Mouse (Mus musculus) v-Abl transformed pro-B cells (cell line): ENCODE results near the gene Sae1.

Experiments
- in situ Hi-C, 2 experiments: fragments of 400-800 bp; cut with MboI; formaldehyde crosslinking; loops; one replicate each; pipeline ENCODE4 v1.15.1; 2025; ENCODE audit not compliant: unreplicated experiment in 2 of 2

The Sae1 gene

DNA sequence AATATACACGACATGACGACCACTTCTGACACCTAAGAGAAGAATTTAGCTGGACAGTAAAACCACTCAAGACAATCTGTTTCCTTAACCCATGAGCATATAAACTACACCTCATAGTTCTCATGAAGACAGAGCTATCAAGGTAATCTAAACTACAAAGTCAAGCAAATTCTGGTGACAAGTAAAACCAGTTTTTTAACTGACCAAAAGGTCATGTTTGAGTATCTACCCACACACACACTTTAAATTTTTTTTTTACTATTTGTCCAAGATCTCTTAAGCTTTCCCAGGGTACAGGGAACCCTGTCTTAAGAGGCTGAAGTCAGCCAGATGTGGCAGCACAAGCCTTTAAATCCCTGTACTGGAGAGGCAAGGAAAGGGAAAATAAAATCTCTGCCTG lies 18.8 kb downstream of the Sae1 start:
- in situ Hi-C loops = loop anchor here (5.0 kb wide), 2 partner anchors 37 to 42 kb away; no protein-coding TSS in a partner anchor

- in situ Hi-C loops = loop anchor here (5.0 kb wide), 2 partner anchors 34 to 39 kb away; no protein-coding TSS in a partner anchor
These were observed 20.9 kb downstream of the Sae1 start for GRCm38 (mm10) chr7:16366669-16367068.

- in situ Hi-C loops = loop anchor here (5.0 kb wide), 2 partner anchors 34 to 39 kb away; no protein-coding TSS in a partner anchor
These were observed 21.4 kb downstream of the Sae1 start for GRCm38 (mm10) chr7:16366133-16366646.

DNA sequence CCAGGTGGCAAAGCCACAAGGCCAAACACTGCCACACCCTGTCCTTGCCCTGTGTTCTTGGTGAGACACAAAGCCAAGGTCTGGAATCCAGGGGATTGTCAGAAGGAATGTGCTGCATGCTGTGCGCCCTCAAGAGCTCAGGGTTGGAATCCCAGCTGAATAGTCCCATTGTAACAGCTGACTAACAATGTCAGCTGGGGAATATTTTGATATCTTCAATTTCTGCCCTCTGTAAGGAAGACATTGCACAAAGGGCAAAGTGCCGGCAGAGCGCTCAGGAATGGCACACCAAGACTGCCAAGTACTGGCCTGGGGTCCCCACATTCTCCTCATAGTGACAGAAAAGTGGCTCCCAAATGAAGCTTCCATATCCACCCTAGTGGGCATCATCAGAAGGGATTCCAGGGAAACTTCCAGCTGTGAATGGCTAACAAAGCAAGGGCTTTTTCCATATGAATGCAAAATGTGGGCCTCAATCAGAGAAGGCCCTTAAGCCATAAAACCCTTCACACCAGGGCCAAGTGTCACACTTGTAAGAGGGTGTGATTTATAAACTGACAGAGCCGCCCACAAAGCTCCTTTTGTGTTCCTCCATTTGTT lies 22.6 kb downstream of the Sae1 start:
- in situ Hi-C loops = loop anchor here (5.0 kb wide), 2 partner anchors 33 to 38 kb away; no protein-coding TSS in a partner anchor

- in situ Hi-C loops = no loop called here
These were observed 23.3 kb downstream of the Sae1 start for GRCm38 (mm10) chr7:16364319-16364718.

DNA sequence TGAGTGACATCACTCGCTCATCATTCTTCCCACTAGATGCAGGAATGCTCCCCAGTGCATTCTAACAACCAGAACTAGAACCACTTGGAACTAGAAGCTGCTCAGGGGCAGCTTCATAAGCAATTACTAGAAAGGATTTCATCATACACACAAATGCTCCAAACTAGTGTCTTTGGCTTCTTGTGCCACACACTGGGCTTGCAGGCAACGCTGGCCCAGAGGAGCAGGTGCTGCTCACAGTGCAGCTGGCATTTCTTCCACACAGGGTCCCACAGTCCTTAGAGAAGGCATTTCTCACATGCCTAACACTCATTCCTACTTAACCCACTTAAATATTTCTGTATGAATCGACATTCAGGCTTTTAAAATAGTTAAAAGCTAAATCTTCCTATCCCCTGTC lies 30.0 kb downstream of the Sae1 start:
- in situ Hi-C loops = no loop called here

DNA sequence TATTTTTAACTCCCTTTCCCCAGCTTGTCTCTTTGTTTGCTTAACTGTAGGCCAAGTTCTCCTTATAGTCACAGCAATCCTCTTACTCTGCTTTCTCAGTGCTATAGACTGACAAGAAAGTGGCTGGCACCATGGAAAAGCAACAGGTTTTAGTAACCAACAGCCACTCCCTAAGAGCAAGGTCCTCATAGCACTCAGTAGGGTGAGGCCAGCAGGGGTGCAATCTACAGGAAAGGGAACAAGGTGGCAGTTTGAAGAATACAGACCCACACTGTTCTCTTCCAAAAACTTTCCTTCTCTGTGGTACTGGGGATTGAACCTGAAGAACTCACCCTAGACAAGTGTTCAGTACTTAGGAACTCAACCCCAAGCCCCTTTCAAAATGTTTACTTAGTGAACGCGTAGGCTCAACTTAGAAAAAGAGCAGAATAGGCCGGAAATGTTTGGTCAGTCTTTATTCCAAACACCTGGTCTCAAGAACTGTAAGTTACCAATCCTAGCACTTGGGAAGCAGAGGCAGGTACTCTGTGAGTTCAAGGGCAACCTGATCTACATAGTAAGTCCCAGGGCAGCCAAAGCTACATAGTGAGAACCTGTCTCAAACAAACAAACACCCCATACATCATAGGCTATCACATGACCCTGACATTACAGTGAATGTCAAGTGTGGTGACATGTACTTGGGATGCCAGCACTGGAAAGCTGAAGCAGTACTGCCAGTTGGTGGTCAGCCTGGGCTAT lies 31.6 kb downstream of the Sae1 start:
- in situ Hi-C loops = no loop called here

- in situ Hi-C loops = no loop called here
These were observed 37.6 kb downstream of the Sae1 start for GRCm38 (mm10) chr7:16349999-16350398.

GRCm38 (mm10) chr7:16345297-16345696 lies 42.3 kb downstream of the Sae1 start:
- in situ Hi-C loops = no loop called here

- in situ Hi-C loops = no loop called here
These were observed 43.0 kb downstream of the Sae1 start for GRCm38 (mm10) chr7:16344598-16344997.

- in situ Hi-C loops = no loop called here
These were observed 49.9 kb downstream of the Sae1 start for GRCm38 (mm10) chr7:16337733-16338132.

GRCm38 (mm10) chr7:16329146-16329545 lies 58.5 kb downstream of the Sae1 start:
- in situ Hi-C loops = loop anchor here (5.0 kb wide), 2 partner anchors 37 to 38 kb away; no protein-coding TSS in a partner anchor

GRCm38 (mm10) chr7:16326607-16326971 lies 61.0 kb downstream of the Sae1 start:
- in situ Hi-C loops = loop anchor here (5.0 kb wide), 2 partner anchors 34 to 41 kb away; no protein-coding TSS in a partner anchor

- in situ Hi-C loops = loop anchor here (5.0 kb wide), 2 partner anchors 34 to 41 kb away; no protein-coding TSS in a partner anchor
These were observed 61.5 kb downstream of the Sae1 start for GRCm38 (mm10) chr7:16325920-16326606.

DNA sequence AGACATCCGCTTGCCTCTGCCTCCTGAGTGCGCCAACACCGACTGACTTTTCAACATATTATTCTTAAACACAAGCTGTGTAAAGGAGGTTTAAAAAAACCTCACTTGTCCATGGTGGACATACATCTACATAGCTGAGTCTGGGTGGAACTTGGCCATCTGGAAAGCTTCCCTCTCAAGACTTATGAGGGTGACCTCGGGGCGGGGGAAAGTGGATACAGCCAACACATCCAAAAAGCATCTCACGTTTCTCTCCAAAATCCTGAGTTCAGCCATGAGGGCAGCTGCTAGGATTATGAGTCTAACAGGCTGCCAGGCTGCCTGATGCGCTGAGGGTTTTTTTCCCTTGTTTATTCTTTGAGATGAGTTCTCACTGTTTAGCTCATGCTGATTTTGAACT lies 62.9 kb downstream of the Sae1 start:
- in situ Hi-C loops = loop anchor here (5.0 kb wide), 2 partner anchors 32 to 43 kb away; no protein-coding TSS in a partner anchor

DNA sequence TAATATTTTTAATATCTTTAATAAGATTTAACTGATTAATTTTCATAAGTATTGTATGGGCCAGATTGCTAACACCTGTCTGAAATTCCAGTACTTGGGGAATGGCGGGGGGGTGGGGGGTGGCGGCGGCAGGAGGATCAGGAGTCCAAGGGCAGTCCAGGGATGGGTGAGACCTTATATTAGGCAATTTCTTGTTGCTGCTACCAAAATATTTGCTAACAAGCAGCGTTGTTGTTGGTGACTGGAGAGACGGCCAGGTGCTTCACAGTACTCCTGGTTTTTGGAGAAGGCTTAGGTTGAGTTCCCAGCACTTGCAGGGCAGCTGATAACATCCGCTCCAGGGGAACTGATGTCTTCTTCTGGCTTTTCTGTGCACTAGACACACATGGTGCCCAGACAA lies 67.1 kb downstream of the Sae1 start:
- in situ Hi-C loops = no loop called here

DNA sequence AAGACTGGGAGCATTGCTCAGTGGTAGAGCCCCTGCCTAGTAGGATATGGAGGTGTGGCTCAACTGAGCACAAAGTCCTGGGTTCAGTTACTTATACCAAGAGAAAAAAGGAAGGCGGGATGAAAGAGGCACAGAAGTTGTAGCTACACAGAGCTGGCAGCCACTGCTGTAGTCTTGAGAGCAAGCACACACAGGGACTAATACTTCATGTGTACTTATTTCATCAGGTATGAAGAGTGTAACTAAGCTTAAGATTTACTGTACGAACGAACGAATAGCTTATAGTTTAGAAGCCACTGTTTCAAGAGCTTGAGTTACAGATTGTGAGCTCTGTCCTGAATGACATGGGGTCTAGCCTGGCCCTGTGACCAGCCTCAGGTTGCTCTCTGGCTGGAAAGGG lies 68.4 kb downstream of the Sae1 start:
- in situ Hi-C loops = no loop called here

DNA sequence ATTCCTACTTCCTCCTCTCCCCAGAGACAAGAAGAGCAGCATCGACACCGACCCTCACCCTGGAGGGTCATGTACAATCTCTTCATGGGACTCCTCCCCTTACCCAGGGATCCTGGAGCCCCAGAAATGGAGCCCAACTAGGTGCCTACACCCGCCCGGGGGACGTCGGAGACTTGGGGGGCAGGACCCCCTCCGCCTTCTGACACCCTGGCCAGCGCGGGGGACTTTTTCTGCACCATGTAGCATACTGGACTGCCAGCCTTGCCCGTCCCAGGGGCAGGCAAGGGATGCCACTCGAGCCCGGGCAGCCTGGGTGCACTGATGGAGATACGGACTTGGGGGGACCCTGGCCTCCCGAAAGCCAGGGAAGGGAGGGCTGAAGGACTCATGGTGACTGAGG lies 70.5 kb downstream of the Sae1 start:
- in situ Hi-C loops = no loop called here

DNA sequence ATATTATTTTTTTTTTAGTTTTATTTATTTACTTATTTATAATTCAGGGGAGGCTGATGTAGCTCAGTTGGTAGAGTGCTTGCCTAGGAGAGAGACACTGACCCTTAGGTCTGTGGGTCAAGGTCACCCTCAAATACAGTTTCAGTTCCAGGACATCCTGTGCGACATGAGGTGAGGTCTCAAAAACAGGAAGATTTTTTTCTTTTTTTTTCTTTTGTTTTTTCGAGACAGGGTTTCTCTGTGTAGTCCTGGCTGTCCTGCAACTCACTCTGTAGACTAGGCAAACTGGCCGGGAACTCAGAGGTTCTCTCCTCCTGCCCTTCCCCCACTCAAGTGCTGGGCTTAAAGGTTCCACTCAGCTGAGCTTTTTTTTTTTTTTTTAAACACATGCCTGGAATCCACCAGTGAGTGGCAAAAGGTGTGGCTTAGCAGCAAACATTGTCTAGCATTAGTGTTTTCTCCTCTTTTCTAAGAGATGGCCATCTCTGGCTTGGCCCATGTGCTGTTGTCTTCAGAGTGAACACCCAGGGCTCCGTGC lies 72.3 kb downstream of the Sae1 start:
- in situ Hi-C loops = no loop called here

DNA sequence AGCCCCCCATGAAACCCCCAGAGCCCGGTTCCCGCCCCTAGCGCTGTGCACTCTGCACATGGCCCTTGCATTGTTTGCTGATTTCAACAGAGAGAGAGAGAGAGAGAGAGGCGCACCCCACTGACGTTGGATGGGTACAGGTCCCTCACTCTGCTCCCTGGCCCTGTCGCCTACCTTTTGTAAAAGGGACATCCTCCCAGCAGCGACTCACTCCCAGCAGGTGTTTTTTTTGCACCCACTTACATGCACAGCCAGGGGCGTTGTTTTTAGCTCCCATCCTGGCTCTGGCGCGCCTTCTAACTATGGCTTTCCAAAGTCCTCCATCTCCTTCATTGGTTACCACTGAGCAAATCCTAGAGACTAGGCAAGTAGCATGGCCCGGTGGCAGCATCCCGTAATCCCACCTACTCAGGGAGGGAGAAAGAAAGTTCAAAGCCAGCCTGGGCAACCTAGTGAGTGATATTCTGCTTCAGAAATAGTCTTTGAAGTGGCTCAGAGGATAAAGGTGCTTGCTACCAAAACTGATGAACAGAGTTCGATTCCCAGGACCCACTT lies 73.3 kb downstream of the Sae1 start:
- in situ Hi-C loops = no loop called here
